Mouse (Mus musculus): Measurements from ENCODE around the gene Krt73. TPM values are rescaled to one million over a fixed set of nuclear protein-coding genes. Genes with fewer than 3 reads are reported as not detected.

Gene Krt73
- total and polyA plus RNA-seq, 2 experiments from 2014 or later, result 0.24 to 0.69 TPM

DNA sequence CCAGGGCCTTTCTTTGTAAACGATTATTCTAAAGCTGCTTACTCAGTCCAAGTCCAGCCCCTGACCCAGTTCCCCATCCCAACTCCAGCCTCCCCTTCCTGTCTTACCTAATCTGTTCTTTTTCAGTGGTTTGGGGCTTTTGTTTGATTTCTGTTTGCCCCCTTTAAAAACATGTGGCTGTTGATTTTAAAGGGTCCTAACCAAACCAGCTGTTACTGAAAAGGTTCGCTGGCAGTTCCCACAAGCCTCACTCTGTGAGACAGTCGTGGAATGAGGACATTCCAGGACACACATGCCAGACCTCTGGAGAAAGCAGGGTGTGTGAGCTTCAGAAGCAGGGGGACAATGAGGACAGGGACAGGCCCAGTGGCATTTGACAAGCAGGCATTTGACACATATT lies 19.6 kb upstream of the Krt73 start:
- no peak overlapping the region for H3K4me2 ChIP-seq (ENCODE audit: low read depth)
- no peak for TF ChIP-seq CTCF (IDR thresholded peaks at IDR 0.05; ENCODE audit: low read depth)
- no peak overlapping the region for H3K27ac ChIP-seq (ENCODE audit: low read depth, low read length)
- no peaks in the 10 kb centered on the region for H3K9me3 ChIP-seq (ENCODE audit: low read length)
- no peaks in the 10 kb centered on the region for H3K36me3 ChIP-seq (ENCODE audit: insufficient read depth)
- DNase-seq, result no peak
- ATAC-seq, result no peak
- WGBS, result 16% methylated on average over 3 of the region's 3 CpGs
- no peak overlapping the region for H3K4me3 ChIP-seq (ENCODE audit: low read depth, low read length)
- H3K9ac ChIP-seq, result no peak overlapping the region
- no peaks in the 10 kb centered on the region for H3K4me1 ChIP-seq (ENCODE audit: insufficient read depth)
- no peaks in the 10 kb centered on the region for H3K27me3 ChIP-seq (ENCODE audit: insufficient read depth, low read length)

DNA sequence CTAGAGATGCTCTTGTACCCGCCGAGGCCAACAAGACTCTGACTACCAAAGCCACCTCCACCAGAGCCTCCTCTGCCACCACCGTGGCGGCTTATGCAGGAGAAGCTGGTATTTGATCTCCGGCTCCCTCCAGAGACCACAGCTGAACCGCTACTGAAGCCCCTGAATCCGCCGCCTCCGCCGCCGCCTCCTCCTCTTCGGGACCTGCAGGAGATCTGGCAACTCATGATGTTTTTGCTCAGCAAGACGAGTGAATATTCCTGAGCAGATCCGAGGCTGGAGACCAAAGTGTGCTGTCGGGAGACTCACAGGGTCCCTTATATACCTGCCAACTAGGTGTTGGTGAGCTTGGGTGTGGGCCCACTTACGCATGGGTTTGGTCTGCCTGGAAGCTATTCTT lies 15.7 kb upstream of the Krt73 start, which contains the start of gene Krt2:
Gene Krt2 (minus strand): TSS at position 295 of the 400 bp plus-strand sequence.
- Histone ChIP-seq H3K4me1 (ENCODE audit: insufficient read depth) (no peaks in the 10 kb centered on the region), H3K27ac (ENCODE audit: low read depth, low read length) (no peak within 1 kb of the TSS), H3K9ac (no peak within 1 kb of the TSS), H3K4me2 (ENCODE audit: low read depth) (no peak within 1 kb of the TSS), H3K27me3 (ENCODE audit: insufficient read depth, low read length) (no peaks in the 10 kb centered on the region), H3K36me3 (ENCODE audit: insufficient read depth) (no peaks in the 10 kb centered on the region), H3K9me3 (ENCODE audit: low read length) (no peaks in the 10 kb centered on the region), H3K4me3 (ENCODE audit: low read depth, low read length) (no peak within 1 kb of the TSS)
- DNase-seq, result no peak
- TF ChIP-seq CTCF (IDR thresholded peaks at IDR 0.05; ENCODE audit: low read depth), result no peak
- WGBS, result 89% methylated on average over 16 of the region's 16 CpGs
- no peak for ATAC-seq

DNA sequence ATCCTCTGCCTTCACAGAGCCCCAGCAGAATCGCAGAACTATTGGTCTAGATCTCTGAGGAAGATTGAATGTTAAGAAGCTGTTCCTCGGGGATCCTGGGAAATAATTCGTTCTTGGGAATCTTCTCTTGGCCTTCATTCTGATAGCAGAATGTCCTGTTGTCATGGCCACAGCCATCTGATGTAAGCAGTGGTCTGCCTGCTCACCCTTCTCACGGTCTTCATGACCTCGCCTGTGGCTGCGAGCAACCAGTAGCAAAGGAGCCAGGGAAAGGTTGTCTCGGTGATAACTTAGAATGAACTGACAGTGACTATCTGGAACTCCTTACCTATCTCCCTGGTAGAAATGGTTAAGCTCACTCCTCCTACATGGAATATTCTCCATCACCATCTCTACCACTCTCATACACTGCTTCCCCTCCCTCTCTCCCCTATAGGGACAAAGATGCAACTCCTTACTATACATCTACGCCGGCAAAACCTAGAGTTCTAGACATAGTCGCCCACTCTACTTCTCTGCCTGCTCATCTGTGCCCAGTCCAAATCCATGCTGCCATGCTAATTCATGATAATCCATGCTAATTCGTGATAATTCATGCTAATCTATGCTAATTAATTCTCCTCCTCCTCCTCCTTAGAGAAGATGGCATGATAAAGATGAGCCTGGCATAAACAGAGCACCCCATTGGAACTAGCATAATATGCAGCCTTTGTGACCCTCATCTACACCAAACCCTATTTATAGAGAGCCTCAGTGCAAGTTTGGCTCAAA lies 1.1 kb upstream of the Krt73 start:
- Histone ChIP-seq H3K9ac (no peak overlapping the region), H3K4me1 (ENCODE audit: insufficient read depth) (0 out of 2 replicates have a peak, but pooled peaks cover 9% of the 10 kb centered on the region), H3K27me3 (ENCODE audit: insufficient read depth, low read length) (no peaks in the 10 kb centered on the region), H3K4me3 (ENCODE audit: low read depth, low read length) (no peak overlapping the region), H3K36me3 (ENCODE audit: insufficient read depth) (no peaks in the 10 kb centered on the region), H3K4me2 (ENCODE audit: low read depth) (no peak overlapping the region), H3K27ac (ENCODE audit: low read depth, low read length) (peak overlapping the region; percentile 57; the same call in 1 of the 2 replicates), H3K9me3 (ENCODE audit: low read length) (no peaks in the 10 kb centered on the region)
- TF ChIP-seq CTCF (IDR thresholded peaks at IDR 0.05; ENCODE audit: low read depth), result no peak
- ATAC-seq (peak; percentile 81), DNase-seq (peak; percentile 30)
- WGBS, result 66% methylated on average over 11 of the region's 11 CpGs

DNA sequence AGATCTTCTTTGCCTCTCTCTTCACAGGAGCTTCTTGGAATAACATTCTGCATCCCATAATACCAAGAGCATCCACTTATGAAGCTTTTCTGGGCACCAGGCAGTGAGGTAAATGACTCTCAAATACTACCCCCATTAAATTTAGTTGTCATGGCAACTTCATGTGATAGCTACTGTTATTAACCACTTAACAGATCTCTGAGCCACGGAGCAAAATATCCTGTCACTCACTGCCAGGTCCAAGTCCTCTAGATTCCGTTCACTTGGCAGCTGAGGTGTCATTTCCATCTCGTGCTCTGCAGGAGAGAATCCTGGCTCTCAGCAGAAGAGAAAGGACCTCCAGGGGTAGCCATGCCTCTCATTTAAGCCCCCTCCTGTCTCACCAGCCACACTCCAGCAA lies 11.3 kb downstream of the Krt73 start:
- Histone ChIP-seq H3K36me3 (ENCODE audit: insufficient read depth) (no peaks in the 10 kb centered on the region), H3K4me3 (ENCODE audit: low read depth, low read length) (no peak overlapping the region), H3K27ac (ENCODE audit: low read depth, low read length) (peak overlapping the region; percentile 45), H3K9me3 (ENCODE audit: low read length) (no peaks in the 10 kb centered on the region), H3K27me3 (ENCODE audit: insufficient read depth, low read length) (no peaks in the 10 kb centered on the region), H3K4me2 (ENCODE audit: low read depth) (no peak overlapping the region), H3K4me1 (ENCODE audit: insufficient read depth) (peaks cover 5% of the 10 kb centered on the region; the same call in 1 of the 2 replicates), H3K9ac (no peak overlapping the region)
- ATAC-seq, result peak; percentile 86; the same call in 1 of the 2 replicates
- 6% methylated on average over 3 of the region's 3 CpGs for WGBS
- no peak for TF ChIP-seq CTCF (IDR thresholded peaks at IDR 0.05; ENCODE audit: low read depth)
- peak; percentile 46 for DNase-seq

DNA sequence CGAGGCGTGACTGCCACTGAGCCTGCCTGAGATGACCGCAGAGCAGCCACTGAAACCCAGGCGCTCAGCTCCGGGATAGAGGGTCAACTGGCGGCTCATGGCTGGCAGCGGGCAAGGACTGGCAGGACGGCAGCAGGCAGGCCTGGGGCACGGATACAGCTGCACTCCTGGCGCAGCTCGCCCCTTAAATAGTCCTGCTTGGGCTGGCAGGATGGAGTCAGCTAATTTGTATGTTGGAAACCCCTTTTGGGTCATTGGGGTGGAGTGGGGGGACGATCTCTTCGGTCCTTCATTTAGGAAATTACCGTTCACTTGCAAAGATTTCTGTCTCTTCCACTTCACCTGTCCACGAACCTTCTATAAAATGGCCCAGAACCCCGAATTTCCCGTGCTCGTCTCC lies 15.8 kb downstream of the Krt73 start, which contains the start of gene Krt72:
Gene Krt72 (minus strand): TSS at position 101 of the 400 bp plus-strand sequence.
- H3K4me2 ChIP-seq (ENCODE audit: low read depth), result no peak within 1 kb of the TSS
- H3K27ac ChIP-seq (ENCODE audit: low read depth, low read length), result no peak within 1 kb of the TSS
- WGBS, result 92% methylated on average over 18 of the region's 18 CpGs
- no peak for ATAC-seq
- no peak for TF ChIP-seq CTCF (IDR thresholded peaks at IDR 0.05; ENCODE audit: low read depth)
- H3K9ac ChIP-seq, result no peak within 1 kb of the TSS
- no peak for DNase-seq
- H3K4me3 ChIP-seq (ENCODE audit: low read depth, low read length), result no peak within 1 kb of the TSS
- H3K9me3 ChIP-seq (ENCODE audit: low read length), result no peaks in the 10 kb centered on the region
- H3K36me3 ChIP-seq (ENCODE audit: insufficient read depth), result no peaks in the 10 kb centered on the region
- peaks cover 4% of the 10 kb centered on the region; the same call in 1 of the 2 replicates for H3K4me1 ChIP-seq (ENCODE audit: insufficient read depth)
- H3K27me3 ChIP-seq (ENCODE audit: insufficient read depth, low read length), result no peaks in the 10 kb centered on the region

DNA sequence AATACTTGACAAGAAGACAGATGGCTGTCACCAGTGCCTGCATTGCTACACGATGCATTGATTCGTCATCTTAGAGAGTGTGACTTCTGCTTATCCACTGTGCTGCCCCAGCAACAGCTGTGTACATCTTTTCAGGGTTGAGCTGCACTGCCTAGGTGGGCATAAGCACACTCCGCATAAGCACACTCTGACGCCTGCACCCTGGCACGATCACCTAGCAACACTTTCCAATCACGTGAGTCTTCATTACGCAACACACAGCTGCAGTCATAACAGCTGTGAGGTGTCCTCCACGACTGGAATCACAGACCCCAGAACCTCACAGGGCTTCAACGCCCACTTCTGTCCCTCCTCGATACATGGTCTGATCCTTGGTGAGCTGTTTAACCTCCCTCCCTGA lies 28.7 kb downstream of the Krt73 start:
- Histone ChIP-seq H3K36me3 (ENCODE audit: insufficient read depth) (no peaks in the 10 kb centered on the region), H3K27ac (ENCODE audit: low read depth, low read length) (no peak overlapping the region), H3K9ac (no peak overlapping the region), H3K4me2 (ENCODE audit: low read depth) (no peak overlapping the region), H3K4me1 (ENCODE audit: insufficient read depth) (no peaks in the 10 kb centered on the region), H3K9me3 (ENCODE audit: low read length) (no peaks in the 10 kb centered on the region), H3K27me3 (ENCODE audit: insufficient read depth, low read length) (no peaks in the 10 kb centered on the region), H3K4me3 (ENCODE audit: low read depth, low read length) (no peak overlapping the region)
- peak; percentile 30 for ATAC-seq
- whole genome bisulfite sequencing, result 78% methylated on average over 10 of the region's 10 CpGs
- peak; percentile 8 for DNase-seq
- TF ChIP-seq CTCF (IDR thresholded peaks at IDR 0.05; ENCODE audit: low read depth), result no peak

DNA sequence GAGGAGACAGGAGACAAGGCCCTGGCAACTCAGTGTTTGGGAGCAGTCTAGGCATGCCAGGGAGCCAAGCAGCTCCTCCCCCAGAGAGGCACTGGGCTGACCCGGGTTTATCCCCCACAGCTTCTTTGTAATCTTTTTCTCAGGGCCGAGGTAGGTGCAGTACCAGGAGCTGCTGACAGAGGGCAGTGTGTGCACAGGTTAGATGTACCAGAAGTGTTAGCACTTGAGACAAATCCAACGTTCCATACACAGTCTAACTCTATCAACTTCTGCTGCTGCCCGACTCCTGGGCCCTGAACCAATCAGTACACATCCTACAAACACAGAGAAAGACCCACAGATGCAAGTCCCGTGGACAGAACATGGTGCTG lies 29.4 kb downstream of the Krt73 start:
- 6% methylated on average over 5 of the region's 5 CpGs for WGBS
- Histone ChIP-seq H3K9ac (no peak overlapping the region), H3K4me1 (ENCODE audit: insufficient read depth) (no peaks in the 10 kb centered on the region), H3K4me2 (ENCODE audit: low read depth) (no peak overlapping the region), H3K9me3 (ENCODE audit: low read length) (no peaks in the 10 kb centered on the region), H3K4me3 (ENCODE audit: low read depth, low read length) (no peak overlapping the region), H3K27me3 (ENCODE audit: insufficient read depth, low read length) (no peaks in the 10 kb centered on the region), H3K27ac (ENCODE audit: low read depth, low read length) (no peak overlapping the region), H3K36me3 (ENCODE audit: insufficient read depth) (no peaks in the 10 kb centered on the region)
- ATAC-seq (peak; percentile 87), DNase-seq (peak; percentile 95)
- TF ChIP-seq CTCF (IDR thresholded peaks at IDR 0.05; ENCODE audit: low read depth), result peak; percentile 97

All from forebrain, postnatal 0 days (tissue).